Mouse (Mus musculus) ES-E14 (cell line): ENCODE results near the gene Iqgap3. TPM values are rescaled to one million over a fixed set of nuclear protein-coding genes. Genes with fewer than 3 reads are reported as not detected.

Source experiments
- DNase-seq: peaks from one replicate; pipeline ENCODE4 v3.0.0-alpha.2; 2013; ENCODE audit warnings: low read depth, low spot score
- H3K27ac ChIP-seq: 2 replicates; pipeline ENCODE4 v1.5.1; 2012; ENCODE audit warnings: low read depth, mild to moderate bottlenecking, low read length, moderate library complexity, mixed read lengths; ENCODE audit not compliant: poor library complexity, insufficient read depth, severe bottlenecking
- H3K36me3 ChIP-seq: 2 replicates; pipeline ENCODE4 v1.6.1; 2012; ENCODE audit warnings: mild to moderate bottlenecking, low read length, moderate library complexity, mixed read lengths; ENCODE audit not compliant: control insufficient read depth, poor library complexity, insufficient read depth, severe bottlenecking
- H3K4me1 ChIP-seq, 2 experiments: fragments of 150-350 bp in 1 of 2; sonication (generic) in 1 of 2; 2 replicates each; pipeline ENCODE4 v1.6.1; 2012; ENCODE audit warnings: low read length in 2 of 2, mild to moderate bottlenecking in 1 of 2, mixed read lengths in 1 of 2; ENCODE audit not compliant: control insufficient read depth in 2 of 2, insufficient read depth in 2 of 2, poor library complexity in 1 of 2
- H3K4me3 ChIP-seq, 2 experiments: fragments of 150-350 bp in 1 of 2; sonication (generic) in 1 of 2; 2 replicates each; pipeline ENCODE4 v1.5.1; 2012; ENCODE audit warnings: low read length in 2 of 2, low read depth in 1 of 2, mild to moderate bottlenecking in 1 of 2, mixed read lengths in 1 of 2; ENCODE audit not compliant: insufficient read depth in 1 of 2, poor library complexity in 1 of 2, severe bottlenecking in 1 of 2
- H3K9ac ChIP-seq: 2 replicates; pipeline ENCODE4 v1.6.1; 2012; ENCODE audit warnings: low read depth, mild to moderate bottlenecking, low read length, mixed read lengths; ENCODE audit not compliant: poor library complexity, insufficient read depth, severe bottlenecking
- H3K9me3 ChIP-seq: fragments of 150-350 bp; sonication (generic); 2 replicates; pipeline ENCODE4 v1.6.1; 2012; ENCODE audit warnings: low read depth, mild to moderate bottlenecking, low read length; ENCODE audit not compliant: control insufficient read depth, insufficient read depth
- CHD2 ChIP-seq: IDR thresholded peaks from 2 replicates; pipeline ENCODE4 v1.6.1; 2014; ENCODE audit warnings: mild to moderate bottlenecking, low read depth, low read length, inconsistent platforms
- HCFC1 ChIP-seq: IDR thresholded peaks from 2 replicates; pipeline ENCODE4 v1.6.1; 2012; ENCODE audit warnings: low read length, inconsistent platforms, borderline replicate concordance; ENCODE audit not compliant: insufficient read depth
- MAFK ChIP-seq: IDR thresholded peaks from 2 replicates; pipeline ENCODE4 v1.6.1; 2014; ENCODE audit warnings: mild to moderate bottlenecking, low read depth, low read length, inconsistent platforms; ENCODE audit not compliant: insufficient read depth
- ZC3H11A ChIP-seq: IDR thresholded peaks from 2 replicates; pipeline ENCODE4 v1.6.1; 2012; ENCODE audit warnings: low read depth, mild to moderate bottlenecking, inconsistent platforms, low read length, borderline replicate concordance
- ZNF384 ChIP-seq: IDR thresholded peaks from 2 replicates; pipeline ENCODE4 v1.6.1; 2012; ENCODE audit warnings: low read depth, low read length, inconsistent platforms
- in situ Hi-C, 2 experiments: fragments of 600-800 bp; cut with MboI; formaldehyde crosslinking; loops; one replicate each; pipeline ENCODE4 v1.15.1; 2025; ENCODE audit warnings: low sequenced_read_pairs in 2 of 2, inconsistent platforms in 1 of 2; ENCODE audit not compliant: unreplicated experiment in 2 of 2
- total RNA-seq: library from RNA; depleted of rRNA; stranded (reverse); fragments of 300-350 nt; gene quantifications from 2 replicates; pipeline ENCODE4 v1.2.3, GENCODE M21; 2012

Gene Iqgap3
- total RNA-seq, 1 experiment, result 60.3 TPM

DNA sequence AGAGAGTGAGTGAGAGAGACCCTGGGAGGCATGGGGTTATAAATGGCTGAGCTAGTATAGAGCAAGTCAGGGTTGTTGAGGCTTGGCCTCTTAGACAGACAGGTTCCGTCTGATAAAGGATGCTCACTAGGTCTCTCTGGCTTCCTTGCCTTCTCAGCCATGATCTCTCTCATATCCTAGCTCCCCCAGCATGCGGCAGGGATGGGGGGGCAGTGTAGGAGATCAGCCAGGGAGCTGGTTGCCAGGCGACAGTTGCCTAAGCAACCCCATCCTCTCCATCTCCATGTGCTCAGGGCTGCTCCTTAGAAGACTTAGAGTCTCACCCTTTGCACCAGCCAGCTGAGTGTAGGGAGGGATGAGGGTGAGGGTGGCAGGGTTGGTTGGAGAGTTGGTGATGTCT lies 70.3 kb downstream of the Iqgap3 start:
- Histone ChIP-seq H3K9me3 (no peaks in the 10 kb centered on the region), H3K4me1 (peaks cover 16 to 43% of the 10 kb centered on the region in 2 experiments; a peak in 3 of 4 replicates), H3K4me3 (no peak overlapping the region), H3K9ac (no peak overlapping the region), H3K27ac (no peak overlapping the region), H3K36me3 (peaks cover 7% of the 10 kb centered on the region)
- no peak for DNase-seq
- no peak for TF ChIP-seq ZNF384
- in situ Hi-C loops, result no loop called here

DNA sequence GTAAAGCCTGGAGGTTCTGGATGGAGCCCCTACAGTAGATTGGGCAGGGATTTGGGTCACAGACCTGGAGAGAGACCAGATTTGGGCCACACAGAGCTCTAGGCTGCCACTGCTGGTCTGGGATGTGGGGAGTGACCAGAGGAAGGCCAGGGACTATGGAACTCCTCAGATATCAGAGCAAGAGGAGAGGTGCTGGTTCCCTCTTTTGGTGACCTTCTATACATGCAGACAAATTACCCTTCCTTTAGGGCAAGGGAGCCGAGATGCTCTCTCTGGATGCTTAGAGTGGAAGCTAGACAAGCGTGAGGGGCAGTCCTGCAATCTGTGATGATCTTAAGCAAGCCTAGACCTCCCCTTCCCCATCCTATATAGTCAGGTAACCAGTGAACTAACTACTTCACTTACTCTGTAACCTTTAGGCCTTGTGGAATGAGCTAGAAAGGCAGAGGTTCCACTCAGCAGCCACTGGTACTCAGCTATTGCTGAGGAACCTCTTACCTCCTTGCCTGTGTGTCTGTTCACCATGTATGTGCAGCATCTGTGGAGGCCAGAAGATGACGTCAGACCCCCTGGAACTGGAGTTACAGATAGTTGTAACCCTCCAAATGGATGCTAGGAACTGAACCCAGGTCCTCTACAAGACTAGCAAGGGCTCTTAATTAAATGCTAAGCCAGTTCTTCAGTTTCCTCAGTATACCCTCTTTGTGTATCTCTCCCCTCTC lies 71.7 kb downstream of the Iqgap3 start:
- Histone ChIP-seq H3K9ac (no peak overlapping the region), H3K4me1 (peaks cover 12 to 34% of the 10 kb centered on the region in 2 experiments; a peak in 3 of 4 replicates), H3K36me3 (peaks cover 12% of the 10 kb centered on the region), H3K27ac (no peak overlapping the region), H3K4me3 (no peak overlapping the region), H3K9me3 (no peaks in the 10 kb centered on the region)
- DNase-seq, result no peak
- no peak for TF ChIP-seq HCFC1
- no peak for TF ChIP-seq ZNF384
- TF ChIP-seq ZC3H11A, result no peak
- in situ Hi-C loops, result no loop called here

DNA sequence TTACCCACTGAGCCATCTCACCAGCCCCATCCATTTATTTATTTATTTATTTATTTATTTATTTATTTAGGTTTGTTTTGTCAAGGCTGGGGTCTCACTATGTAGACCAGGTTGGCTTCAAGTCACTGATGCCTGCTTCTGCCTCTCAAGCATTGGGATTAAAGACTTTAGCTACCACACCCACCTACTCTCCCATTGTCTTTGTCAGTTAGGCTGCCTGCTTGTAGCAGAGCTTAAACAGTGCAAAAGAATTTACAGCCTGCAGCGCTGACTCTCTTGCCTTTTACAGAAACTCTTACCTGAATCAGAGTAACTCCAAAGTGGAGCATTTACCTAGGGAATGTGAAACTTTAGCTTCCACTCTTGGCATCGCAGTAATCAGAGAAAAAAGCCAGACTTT lies 72.5 kb downstream of the Iqgap3 start:
- in situ Hi-C loops, result no loop called here
- no peak for DNase-seq
- TF ChIP-seq CHD2 (no peak), ZC3H11A (no peak), MAFK (no peak), ZNF384 (no peak), HCFC1 (no peak)
- Histone ChIP-seq H3K9me3 (no peaks in the 10 kb centered on the region), H3K9ac (no peak overlapping the region), H3K4me1 (peaks cover 6 to 26% of the 10 kb centered on the region in 2 experiments; a peak in 3 of 4 replicates), H3K27ac (no peak overlapping the region; the same call in 1 of the 2 replicates), H3K4me3 (no peak overlapping the region), H3K36me3 (peaks cover 17% of the 10 kb centered on the region)

DNA sequence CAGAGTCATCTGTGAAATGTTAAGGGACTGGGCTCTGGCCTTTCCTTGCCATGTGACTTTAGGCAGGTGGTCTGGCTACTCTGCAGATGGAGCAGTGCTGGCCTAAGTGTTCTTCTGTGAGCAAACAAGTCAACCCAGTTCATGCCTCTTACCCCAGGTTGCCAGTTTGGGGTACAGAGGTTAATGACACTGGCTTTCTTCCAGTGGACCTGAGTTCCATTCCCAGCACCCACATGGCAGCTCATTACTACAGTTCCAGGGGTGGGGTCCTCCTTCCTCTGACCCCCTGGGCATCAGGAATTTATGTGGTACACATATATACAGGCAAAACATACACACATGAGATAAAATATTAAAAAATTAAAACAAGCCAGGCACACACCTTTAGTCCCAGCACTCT lies 75.0 kb downstream of the Iqgap3 start:
- DNase-seq, result no peak
- Histone ChIP-seq H3K4me1 (peaks cover 2 to 5% of the 10 kb centered on the region in 2 experiments; a peak in 1 of 4 replicates), H3K4me3 (no peak overlapping the region), H3K27ac (no peak overlapping the region), H3K9ac (no peak overlapping the region), H3K36me3 (peaks cover 35% of the 10 kb centered on the region), H3K9me3 (no peaks in the 10 kb centered on the region)
- in situ Hi-C loops, result no loop called here
- TF ChIP-seq MAFK, result no peak
- TF ChIP-seq CHD2, result no peak
- TF ChIP-seq ZC3H11A, result no peak
- no peak for TF ChIP-seq ZNF384
- TF ChIP-seq HCFC1, result no peak
